Comparison of ENCODE assay signal across 18 mouse cellular contexts in genomic region chr3:84356690-84357014, GRCm38 (mm10). TPM values are rescaled to one million over a fixed set of nuclear protein-coding genes. Genes with fewer than 3 reads are reported as not detected.
DNase-seq lines count a peak whose midpoint lies in the region; ATAC-seq and TF ChIP-seq lines count a peak whose summit lies in the region.
"Had no signal": no experiment of that assay in that cellular context is flagged by ENCODE, and none has a peak within 500 bp of the region (broad histone marks: within the 10 kb centered on the region; RNA-seq: fewer than 3 reads in every experiment).

No protein-coding gene starts in this region.

- H3K27ac ChIP-seq in lung, postnatal 0 days (ENCODE audit: low read length) = 0 out of 2 replicates have a peak overlapping the region, but pooled peaks have one; percentile 20
- H3K27ac ChIP-seq: embryonic facial prominence, embryonic 12.5 days; forebrain, embryonic 10.5 days; hindbrain, embryonic 12.5 days; hindbrain, postnatal 0 days; midbrain, embryonic 13.5 days; neural tube, embryonic 15.5 days had no signal

- no peak overlapping the region for H3K9ac ChIP-seq in lung, postnatal 0 days (replicated peaks; ENCODE audit: low read depth)
- H3K9ac ChIP-seq: embryonic facial prominence, embryonic 12.5 days; forebrain, postnatal 0 days; hindbrain, embryonic 12.5 days; midbrain, embryonic 13.5 days; neural tube, embryonic 15.5 days had no signal

- no peaks in the 10 kb centered on the region for H3K36me3 ChIP-seq in lung, postnatal 0 days (ENCODE audit: insufficient read depth, low read length)
- H3K36me3 ChIP-seq: embryonic facial prominence, embryonic 12.5 days; forebrain, embryonic 10.5 days; hindbrain, embryonic 12.5 days; midbrain, embryonic 13.5 days; neural tube, embryonic 15.5 days had no signal

- TF ChIP-seq CTCF in lung, postnatal 0 days (IDR thresholded peaks at IDR 0.05) = no peak
- TF ChIP-seq CTCF in lung, adult 2 months (IDR thresholded peaks at IDR 0.05; ENCODE audit: insufficient read depth, low read length) = no peak

- ATAC-seq in lung, postnatal 0 days = peak; percentile 79
- peak; percentile 57 for ATAC-seq in common myeloid progenitor, adult 5-6 weeks (replicated peaks; ENCODE audit: low read depth, poor library complexity, severe bottlenecking)
- ATAC-seq in megakaryocyte progenitor cell, adult 5-6 weeks (replicated peaks; ENCODE audit: poor library complexity) = peak; percentile 63

- peak; percentile 1 for DNase-seq in adrenal gland, adult 2 months
- no peak for DNase-seq in adrenal gland, postnatal 25 days
- no peak for DNase-seq in lung, postnatal 0 days (ENCODE audit: low spot score)
- no peak for DNase-seq in lung, adult 2 months
- DNase-seq in cerebellum, adult 9-10 months = no peak
- DNase-seq in cerebellum, postnatal 36 days = no peak
- DNase-seq: cerebellum, adult 2 months; cerebellum, postnatal 25 days; forebrain, postnatal 0 days; spleen, adult 18-20 months had no signal

- H3K4me2 ChIP-seq in lung, postnatal 0 days (replicated peaks; ENCODE audit: low read depth, low read length) = no peak overlapping the region
- H3K4me2 ChIP-seq: embryonic facial prominence, embryonic 12.5 days; hindbrain, embryonic 12.5 days; midbrain, embryonic 13.5 days; neural tube, embryonic 15.5 days had no signal

- no peaks in the 10 kb centered on the region for H3K9me3 ChIP-seq in lung, postnatal 0 days (ENCODE audit: low read length)
- H3K9me3 ChIP-seq: embryonic facial prominence, embryonic 12.5 days; forebrain, embryonic 10.5 days; hindbrain, embryonic 12.5 days; midbrain, embryonic 13.5 days; neural tube, embryonic 15.5 days had no signal

- no peaks in the 10 kb centered on the region for H3K27me3 ChIP-seq in lung, postnatal 0 days (replicated peaks; ENCODE audit: insufficient read depth, low read length)
- H3K27me3 ChIP-seq: embryonic facial prominence, embryonic 12.5 days; hindbrain, embryonic 12.5 days; midbrain, embryonic 13.5 days; neural tube, embryonic 15.5 days had no signal

- no peak for TF ChIP-seq EP300 in lung, postnatal 0 days (IDR thresholded peaks at IDR 0.05)

- WGBS in lung, postnatal 0 days = 74% methylated on average over 8 of the region's 8 CpGs
- WGBS in lung, adult 2 months = 72% methylated on average over 8 of the region's 8 CpGs

- H3K4me3 ChIP-seq in lung, postnatal 0 days (ENCODE audit: low read depth, low read length) = no peak overlapping the region
- H3K4me3 ChIP-seq in lung, adult 2 months (replicated peaks; ENCODE audit: extremely low read depth, low read depth, low read length) = no peak overlapping the region
- H3K4me3 ChIP-seq: embryonic facial prominence, embryonic 12.5 days; forebrain, embryonic 10.5 days; hindbrain, embryonic 12.5 days; midbrain, embryonic 13.5 days; neural tube, embryonic 15.5 days had no signal

- H3K4me1 ChIP-seq in lung, postnatal 0 days (ENCODE audit: insufficient read depth, low read depth, low read length) = no peaks in the 10 kb centered on the region
- no peaks in the 10 kb centered on the region for H3K4me1 ChIP-seq in lung, adult 2 months (ENCODE audit: control insufficient read depth, insufficient read depth, low read length)
- H3K4me1 ChIP-seq: embryonic facial prominence, embryonic 12.5 days; midbrain, embryonic 13.5 days; neural tube, embryonic 15.5 days had no signal

- TF ChIP-seq POLR2A in lung, adult 2 months (IDR thresholded peaks at IDR 0.05; ENCODE audit: borderline replicate concordance, extremely low read depth, low read depth, low read length) = no peak

RNA-seq across cellular contexts. Expression of gene Trim2, which starts 50.0 kb away (rescaled TPM):
- total RNA-seq in adrenal gland, adult 2 months (2021) = 100 to 1,000 TPM in 1 of 2 experiments, 10 to 100 TPM in 1; 34.1 to 125 TPM
- 58.3 and 115 TPM in 2 replicates for polyA plus RNA-seq in adrenal gland, adult 2 months (2012; rRNA removed)
- 71.7 and 83.1 TPM in 2 replicates for total RNA-seq in adrenal gland, postnatal 25 days (2021)
- 18.7 and 20.0 TPM in 2 replicates for polyA plus RNA-seq in lung, postnatal 0 days (2015; fragmentation: Nextera tagmentation; extraction: Ambion mirVana)
- 26.3 and 29.8 TPM in 2 replicates for polyA plus RNA-seq in lung, adult 2 months (2012; rRNA removed)
- 1.7 and 3.0 TPM in 2 replicates for total RNA-seq in common myeloid progenitor, adult 5-6 weeks (2017)
- 0.39 and 1.5 TPM in 2 replicates for total RNA-seq in megakaryocyte progenitor cell, adult 5-6 weeks (2015)
- total RNA-seq in megakaryocyte progenitor cell, adult 5-6 weeks (2017) = 0.46 and 1.1 TPM in 2 replicates
